Mouse (Mus musculus): ENCODE results near the gene Maco1.

Maco1 gene

GRCm38 (mm10) chr4:134772805-134773674 is 80.1 kb downstream of the Maco1 start:
- 64% methylated on average over 4 of the region's 4 CpGs for WGBS

GRCm38 (mm10) chr4:134769891-134770290 is 83.3 kb downstream of the Maco1 start:
- WGBS: 96% methylated on average over 7 of the region's 7 CpGs

DNA sequence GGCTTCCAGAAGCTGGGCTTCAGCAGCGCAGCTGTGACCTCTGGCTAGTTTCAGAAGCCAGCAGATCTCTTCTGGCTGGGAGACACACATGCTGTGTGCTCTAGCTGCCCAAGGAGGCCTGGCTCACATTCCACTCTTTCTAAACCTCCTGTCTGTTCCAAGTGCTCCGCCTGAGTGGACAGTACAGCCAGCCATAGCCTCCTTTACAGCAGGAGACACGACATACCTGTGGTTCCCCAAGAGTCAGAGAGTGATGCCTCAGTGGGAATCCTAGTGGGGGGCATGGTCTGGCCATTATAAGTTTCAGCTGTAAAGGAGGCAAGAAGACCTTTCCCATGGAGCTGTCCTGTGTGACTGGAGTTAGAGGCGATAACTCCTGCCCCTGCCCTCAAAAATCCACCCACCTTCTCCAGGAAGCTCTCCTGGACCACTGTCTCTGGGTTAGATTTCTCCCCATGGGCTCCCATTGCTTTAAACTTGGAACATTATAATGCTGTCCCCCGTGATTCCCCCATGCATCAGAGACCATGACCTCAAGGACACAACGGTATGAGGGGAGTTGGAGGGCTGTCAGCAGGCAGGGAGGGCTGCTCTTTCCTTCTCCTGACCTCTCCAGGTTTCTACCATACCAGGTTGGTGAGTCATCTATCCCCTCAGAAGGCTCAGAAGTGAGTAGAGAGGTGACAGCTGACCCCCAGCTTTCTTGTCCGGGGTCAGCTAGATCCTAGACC is 83.9 kb downstream of the Maco1 start:
- 93% methylated on average over 7 of the region's 7 CpGs for WGBS

DNA sequence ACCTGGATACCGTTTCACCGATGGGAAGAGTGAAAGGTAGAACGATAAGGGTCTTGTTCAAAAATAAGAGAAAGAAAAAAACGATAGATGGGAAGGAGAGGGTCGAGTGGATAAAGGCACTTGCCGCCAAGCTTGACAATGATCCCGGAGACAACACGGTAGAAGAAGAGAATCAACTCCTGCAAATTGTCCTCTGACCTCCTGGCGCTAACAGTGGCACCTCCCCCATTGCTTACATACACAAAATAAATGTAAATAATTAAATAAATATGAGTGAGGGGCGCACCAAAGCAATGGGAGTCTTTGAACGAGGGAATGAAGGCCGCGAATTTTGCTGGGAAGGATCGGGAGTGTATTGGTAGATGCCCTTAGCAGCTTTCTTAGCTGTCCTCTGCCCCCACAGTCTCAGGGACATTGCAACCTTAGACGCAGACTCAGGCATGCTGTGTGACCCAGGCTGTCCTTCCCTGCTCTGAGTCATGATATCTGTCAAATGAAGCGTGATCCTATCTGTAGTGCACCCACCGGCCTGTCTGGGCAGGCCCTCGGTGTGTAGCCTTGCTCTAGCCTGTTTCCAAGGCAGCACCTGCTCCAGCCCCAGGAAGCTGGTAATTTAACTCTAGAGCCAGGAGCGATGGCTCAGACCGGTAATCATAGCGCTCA is 84.8 kb downstream of the Maco1 start:
- WGBS: 47% methylated on average over 21 of the region's 21 CpGs

- WGBS: under 1% methylated on average over 80 of the region's 80 CpGs
Observed at GRCm38 (mm10) chr4:134767426-134768225, 85.5 kb downstream of the Maco1 start, which contains the start of gene Ldlrap1. Ldlrap1 (minus strand) TSS chr4:134768024.

DNA sequence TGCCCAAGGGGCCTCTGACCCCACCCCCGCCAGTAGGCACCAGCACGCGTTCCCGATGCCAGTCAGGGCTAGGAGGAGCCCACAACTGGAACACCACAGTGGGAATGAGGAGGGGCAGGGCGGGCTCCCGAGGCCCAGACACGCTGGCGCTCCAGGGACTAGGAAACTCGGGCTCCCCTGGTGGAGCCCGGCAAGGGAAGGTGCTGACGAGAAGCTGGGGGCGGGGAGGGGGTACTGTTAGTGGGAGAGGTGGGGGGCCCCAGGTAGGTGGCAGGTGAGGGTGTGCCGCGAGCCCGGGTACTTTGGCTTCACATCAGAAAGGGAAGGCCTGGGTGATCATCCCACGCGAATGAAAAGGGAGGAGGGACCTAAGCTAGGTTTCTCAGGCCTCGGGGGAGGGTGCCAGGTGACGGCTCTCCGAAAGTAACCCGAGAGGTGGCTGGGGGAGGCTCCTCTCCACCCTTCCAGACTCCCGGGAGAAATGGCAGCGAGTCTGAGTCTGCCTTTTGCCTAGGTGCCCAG is 86.2 kb downstream of the Maco1 start:
- WGBS: 6% methylated on average over 23 of the region's 23 CpGs

DNA sequence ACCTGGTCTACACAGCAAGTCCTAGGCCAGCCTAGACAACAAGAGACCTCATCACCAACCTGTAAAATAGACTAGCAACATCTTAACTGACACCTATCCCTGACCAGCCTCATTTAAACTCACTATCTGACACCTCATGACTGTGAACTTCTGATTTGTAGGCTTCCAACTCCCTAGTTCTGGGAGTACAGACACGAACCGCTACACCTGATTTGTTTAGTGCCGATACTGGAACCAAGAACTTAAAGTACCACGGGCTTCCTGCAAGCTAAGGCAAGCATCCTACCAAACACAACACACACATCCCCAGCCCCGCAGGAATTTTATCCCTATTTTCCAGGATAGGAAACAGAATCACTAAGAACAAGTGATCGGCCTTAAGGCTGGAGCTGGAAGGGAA is 86.9 kb downstream of the Maco1 start:
- 76% methylated on average over 6 of the region's 6 CpGs for WGBS

- 76% methylated on average over 3 of the region's 3 CpGs for WGBS
Observed at GRCm38 (mm10) chr4:134764333-134764732, 88.8 kb downstream of the Maco1 start.

DNA sequence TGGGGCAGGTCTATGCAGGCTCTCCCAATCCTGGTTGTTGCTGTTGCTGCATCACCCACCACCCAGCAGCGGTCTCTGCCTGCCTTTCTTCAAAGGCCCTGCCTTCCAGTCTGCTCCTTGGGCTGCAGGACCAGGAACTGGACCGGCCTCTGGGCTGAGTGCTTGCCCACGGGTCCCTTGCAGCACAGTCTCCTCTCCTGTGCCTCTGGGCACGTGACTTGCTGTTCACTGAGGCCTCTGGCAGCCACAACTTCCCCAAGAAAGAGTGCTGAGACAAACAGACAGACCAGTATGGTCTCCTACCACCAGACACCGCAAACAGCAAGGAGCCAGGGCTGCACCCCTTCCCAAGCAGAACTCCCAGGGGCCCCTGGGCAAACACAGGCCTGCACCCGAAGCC is 90.8 kb downstream of the Maco1 start:
- WGBS: 75% methylated on average over 6 of the region's 6 CpGs

DNA sequence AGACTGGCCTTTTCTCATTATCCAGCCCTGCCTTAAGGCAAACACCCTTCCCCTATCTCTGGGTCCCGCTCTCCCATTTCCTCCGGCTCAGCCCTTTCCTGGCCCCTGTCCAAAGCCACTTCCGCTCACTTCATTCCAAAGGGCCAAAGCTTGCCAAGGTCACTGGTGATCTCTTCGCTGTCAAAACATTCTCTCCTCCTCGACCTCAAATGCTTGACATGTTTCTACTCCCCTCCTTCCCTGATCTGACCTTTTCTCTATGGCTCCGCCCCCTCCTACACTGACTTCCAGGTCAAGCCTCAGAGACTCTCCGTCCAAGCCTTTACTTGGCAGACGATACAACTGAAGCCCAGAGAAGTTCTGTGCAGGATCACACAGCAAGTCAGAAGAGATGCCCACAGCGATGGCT is 92.3 kb downstream of the Maco1 start:
- WGBS: 44% methylated on average over 9 of the region's 9 CpGs

- WGBS: 82% methylated on average over 6 of the region's 6 CpGs
Observed at GRCm38 (mm10) chr4:134760281-134760680, 92.9 kb downstream of the Maco1 start.

GRCm38 (mm10) chr4:134759564-134759963 is 93.6 kb downstream of the Maco1 start:
- 91% methylated on average over 7 of the region's 7 CpGs for WGBS

GRCm38 (mm10) chr4:134758922-134759321 is 94.2 kb downstream of the Maco1 start:
- WGBS: 96% methylated on average over 14 of the region's 14 CpGs

GRCm38 (mm10) chr4:134758367-134758766 is 94.8 kb downstream of the Maco1 start:
- 81% methylated on average over 4 of the region's 4 CpGs for WGBS

GRCm38 (mm10) chr4:134756953-134757352 is 96.2 kb downstream of the Maco1 start:
- WGBS: 90% methylated on average over 7 of the region's 7 CpGs

DNA sequence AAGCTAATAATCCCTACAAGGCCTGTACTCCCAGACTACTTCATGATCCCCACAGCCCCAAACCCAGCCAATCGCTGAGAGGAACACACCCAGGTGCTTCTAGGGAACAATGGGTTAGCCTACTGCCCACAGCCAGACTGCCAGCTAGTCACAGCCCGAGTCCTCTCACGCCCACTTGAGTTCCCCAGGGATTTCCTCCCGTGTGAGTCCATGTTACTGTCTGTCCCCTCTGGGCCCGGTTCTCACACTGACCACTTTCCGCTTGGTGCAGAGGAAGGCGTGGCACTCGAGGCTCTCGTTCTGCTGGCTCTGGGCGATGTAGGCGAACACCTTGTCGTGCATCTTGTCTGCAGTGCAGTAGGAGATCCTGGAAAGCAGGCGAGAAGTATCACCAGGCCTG is 98.2 kb downstream of the Maco1 start:
- WGBS: 69% methylated on average over 13 of the region's 13 CpGs

GRCm38 (mm10) chr4:134754371-134754770 is 98.8 kb downstream of the Maco1 start:
- WGBS: 67% methylated on average over 10 of the region's 10 CpGs

GRCm38 (mm10) chr4:134753516-134754261 is 99.5 kb downstream of the Maco1 start:
- 66% methylated on average over 17 of the region's 17 CpGs for WGBS

DNA sequence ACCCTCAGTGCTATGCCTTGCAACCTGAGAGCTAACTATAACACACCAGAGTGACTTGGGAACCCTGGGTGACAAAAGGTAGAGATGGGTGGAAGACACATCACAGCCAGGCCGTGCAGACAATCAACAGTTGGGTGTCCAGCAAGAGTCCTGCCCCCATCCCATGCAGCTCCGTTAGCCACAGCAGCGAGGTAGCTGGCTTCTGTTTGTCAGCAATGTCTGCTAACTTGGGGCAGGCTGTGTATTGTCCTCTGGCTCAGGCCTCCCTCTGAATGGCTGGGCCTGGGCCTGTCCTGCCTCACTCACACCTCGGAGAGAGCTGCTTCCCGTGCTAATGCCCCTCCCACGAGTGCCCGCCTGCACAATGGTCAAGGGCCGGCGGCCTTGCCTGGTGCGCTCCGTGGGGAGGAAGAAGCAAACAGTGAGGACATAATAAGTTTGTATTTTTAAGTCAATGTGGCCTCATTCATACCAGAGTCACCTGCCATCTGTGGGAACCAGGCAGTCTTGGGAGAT is 100.2 kb downstream of the Maco1 start:
- WGBS: 63% methylated on average over 11 of the region's 11 CpGs

Measured in cerebral cortex, adult 2 months (tissue).